Mouse (Mus musculus): Measurements from ENCODE around the gene Oxsr1.
"Not testable (repeated sequence)": the region's sequence is repeated elsewhere in the genome, so short reads cannot be mapped to it uniquely, and the experiment has no call there.

Gene Oxsr1

DNA sequence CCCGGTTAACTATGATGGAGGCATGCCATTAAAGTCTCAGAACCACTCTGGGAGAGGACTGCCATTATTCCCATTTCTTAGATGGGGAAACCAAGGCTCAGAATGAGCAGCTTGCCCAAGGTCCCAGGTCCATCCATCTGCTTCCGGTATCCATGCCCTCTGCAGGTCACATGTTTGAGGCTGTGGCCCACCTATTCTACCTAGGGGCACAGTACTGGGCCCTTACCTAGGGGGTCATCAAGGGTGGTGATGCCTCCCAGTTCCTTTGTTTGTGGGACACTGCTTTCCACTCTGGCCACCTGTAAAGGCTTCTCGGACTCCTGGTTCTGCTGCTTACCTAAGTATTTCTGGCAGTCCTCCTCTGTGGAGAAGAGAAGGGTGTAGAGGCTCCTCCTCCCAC is 16.1 kb upstream of the Oxsr1 start:
- DNase-seq (ENCODE audit: inconsistent ontology term): no peak

DNA sequence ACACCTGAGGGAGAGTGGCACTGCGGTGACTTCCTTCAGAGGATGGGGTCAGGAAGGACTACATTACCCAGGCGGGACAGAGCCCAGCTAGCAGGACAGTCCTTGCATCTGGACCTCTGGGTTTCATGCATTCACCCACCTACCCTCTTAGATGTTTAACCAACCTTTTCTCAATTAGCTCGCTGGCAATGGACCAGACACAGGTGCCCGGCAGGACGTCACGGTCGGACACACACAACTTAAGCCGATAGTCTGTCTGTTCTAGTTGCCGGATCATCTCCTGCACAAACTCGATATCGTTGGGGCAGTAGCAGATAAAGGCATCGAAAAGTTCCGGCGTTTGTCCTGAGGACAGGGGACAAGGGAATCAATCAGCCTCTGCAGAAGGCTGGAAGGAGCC is 15.6 kb upstream of the Oxsr1 start:
- DNase-seq (ENCODE audit: inconsistent ontology term): no peak

DNA sequence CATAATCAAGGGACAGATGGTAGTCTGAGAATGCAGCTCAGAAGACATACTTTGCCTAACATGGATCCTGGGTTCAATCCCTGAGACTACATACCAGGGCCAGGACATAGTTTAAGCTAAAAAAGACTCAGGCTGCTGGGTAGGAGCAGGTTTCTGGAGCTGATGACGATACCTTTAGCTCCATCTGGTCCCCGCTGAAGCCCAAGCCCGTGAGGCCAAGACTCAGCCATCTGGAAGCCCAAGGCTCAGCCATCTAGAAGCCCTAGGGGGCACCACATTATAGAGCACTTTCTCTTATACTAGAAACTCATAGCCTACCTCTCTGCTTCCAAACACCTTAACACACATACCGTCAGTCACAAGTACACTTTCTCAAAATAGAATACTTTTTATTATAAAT is 13.3 kb upstream of the Oxsr1 start:
- no peak for DNase-seq (ENCODE audit: inconsistent ontology term)

DNA sequence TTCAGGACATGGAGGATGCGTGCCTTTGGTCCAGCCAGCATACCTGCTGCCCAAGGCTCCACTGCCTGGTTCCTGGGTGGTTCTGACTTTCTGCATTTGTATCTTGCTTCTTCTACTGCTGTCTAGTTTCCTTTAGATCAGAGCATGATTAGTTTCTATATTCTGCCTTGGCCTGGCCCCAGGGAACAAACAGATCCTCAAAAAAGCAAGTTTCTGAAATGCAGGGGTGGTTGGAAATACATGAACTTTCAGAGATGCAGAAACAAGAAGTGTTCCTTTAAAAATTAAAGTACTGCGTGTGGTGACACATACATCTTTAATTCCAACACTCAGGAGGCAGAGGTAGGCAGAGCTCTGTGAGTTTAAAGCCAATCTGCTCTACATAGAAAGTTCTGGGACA is 12.6 kb upstream of the Oxsr1 start:
- no peak for DNase-seq (ENCODE audit: inconsistent ontology term)

DNA sequence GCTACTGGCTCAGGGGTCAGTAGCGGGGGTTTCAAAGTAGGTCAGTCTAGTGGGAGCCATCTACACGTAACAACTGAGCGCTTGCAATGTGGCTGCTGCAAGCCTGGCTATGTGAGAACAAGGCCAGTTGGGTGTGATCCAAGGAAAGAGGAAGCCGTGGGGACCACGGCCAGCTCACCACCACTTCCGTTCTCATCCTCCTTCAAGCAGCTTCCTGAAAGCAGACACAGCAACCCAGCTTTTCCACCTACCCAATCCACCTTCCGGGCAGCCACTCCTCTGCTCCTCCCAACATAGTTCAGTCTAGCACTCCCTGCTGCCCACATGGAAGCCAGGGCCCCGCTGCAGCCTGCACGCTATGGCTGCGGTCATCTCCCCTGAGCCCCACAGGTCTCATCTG is 12.1 kb upstream of the Oxsr1 start:
- DNase-seq (ENCODE audit: inconsistent ontology term): peak; percentile 60

DNA sequence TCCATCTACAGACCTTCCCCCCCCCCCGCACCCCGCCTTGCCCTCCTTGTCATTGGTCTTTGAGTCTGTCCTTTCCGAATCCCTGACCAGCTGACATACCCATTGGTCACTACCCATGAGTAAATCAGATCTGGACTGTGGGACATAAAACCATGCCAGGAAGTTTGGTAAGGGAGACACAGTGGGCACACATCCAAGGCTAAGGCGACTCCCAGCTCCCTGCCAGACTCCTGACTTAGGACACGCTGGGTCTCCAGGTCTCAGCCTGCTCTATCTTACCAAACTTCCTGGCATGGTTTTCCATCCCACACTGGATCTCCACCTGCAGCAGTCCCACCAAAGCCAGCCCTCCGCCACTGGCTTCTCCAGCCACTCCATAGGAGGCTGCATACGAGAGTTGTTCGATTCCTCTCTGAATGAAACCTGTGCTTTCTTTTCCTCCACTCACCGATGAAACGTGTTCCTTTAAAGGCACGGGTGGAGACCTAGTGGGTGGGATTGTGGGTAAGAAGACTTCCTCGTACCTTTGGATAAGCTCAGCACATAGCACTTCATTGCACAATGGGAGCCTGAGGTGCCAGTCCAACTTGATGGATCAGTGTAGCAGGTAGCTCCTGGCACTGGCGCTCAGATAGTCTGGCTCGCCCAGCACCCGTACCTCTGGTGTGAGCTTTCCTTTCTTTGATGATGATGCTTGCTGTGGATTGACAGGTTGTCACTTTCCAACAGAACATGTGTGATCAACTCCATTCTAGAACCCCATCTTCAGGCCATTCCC is 8.1 kb upstream of the Oxsr1 start:
- DNase-seq (ENCODE audit: inconsistent ontology term): no peak

DNA sequence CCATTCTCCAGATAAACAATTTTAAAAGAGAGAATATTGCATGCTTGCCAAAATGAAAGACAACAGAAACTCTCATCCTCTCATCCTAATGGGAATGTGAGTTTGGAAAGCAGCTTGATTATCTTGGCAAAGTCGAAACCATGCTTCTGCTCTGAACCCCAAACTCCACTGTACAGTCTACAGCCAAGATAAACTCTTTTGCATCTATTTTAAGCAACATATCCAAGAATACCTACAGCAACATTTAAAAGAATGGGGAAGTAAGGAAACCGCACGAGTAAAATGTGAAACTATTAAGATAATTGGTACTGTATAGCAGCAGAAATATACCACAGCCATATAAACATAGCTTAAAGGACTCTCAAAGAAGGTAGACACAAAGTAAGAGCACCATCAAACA is 6.3 kb upstream of the Oxsr1 start:
- DNase-seq (ENCODE audit: inconsistent ontology term): no peak

DNA sequence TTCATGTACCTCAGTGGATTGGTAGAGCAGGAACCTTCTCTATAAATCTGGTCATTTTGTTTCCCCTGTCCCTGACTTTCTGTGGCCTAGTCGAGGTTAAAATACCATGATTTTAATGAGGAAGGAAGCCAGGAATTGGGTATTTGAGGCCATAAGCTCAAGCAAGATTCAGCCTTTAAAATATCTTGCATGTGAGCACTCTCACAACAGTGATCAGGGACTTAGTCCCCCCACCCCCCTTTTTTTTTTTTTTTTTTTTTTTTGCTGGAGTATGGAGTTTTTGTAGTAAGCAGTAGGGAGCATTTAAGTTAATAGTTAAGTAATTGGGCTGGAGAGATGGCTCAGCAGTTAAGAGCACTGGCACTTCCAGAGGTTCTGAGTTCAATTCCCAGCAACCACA is 1.9 kb upstream of the Oxsr1 start:
- DNase-seq (ENCODE audit: inconsistent ontology term): no peak

DNA sequence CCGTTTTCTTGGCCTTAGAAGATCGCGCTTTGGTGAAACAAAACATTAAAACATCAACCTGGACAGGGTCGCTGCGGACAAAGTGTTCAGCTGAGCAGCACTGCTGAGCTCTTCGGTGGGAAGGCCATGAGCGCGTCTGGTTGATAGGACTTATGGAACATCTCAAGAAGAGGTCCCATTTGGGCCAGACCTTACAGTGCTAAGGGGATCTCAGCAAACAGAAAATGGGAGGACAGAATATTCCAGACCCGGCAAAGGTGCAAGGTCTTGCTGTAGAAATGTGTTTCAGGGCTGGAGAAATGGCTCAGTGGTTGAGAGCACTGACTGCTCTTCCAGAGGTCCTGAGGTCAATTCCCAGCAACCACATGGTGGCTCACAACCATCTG is 1.0 kb upstream of the Oxsr1 start:
- DNase-seq (ENCODE audit: inconsistent ontology term): no peak

DNA sequence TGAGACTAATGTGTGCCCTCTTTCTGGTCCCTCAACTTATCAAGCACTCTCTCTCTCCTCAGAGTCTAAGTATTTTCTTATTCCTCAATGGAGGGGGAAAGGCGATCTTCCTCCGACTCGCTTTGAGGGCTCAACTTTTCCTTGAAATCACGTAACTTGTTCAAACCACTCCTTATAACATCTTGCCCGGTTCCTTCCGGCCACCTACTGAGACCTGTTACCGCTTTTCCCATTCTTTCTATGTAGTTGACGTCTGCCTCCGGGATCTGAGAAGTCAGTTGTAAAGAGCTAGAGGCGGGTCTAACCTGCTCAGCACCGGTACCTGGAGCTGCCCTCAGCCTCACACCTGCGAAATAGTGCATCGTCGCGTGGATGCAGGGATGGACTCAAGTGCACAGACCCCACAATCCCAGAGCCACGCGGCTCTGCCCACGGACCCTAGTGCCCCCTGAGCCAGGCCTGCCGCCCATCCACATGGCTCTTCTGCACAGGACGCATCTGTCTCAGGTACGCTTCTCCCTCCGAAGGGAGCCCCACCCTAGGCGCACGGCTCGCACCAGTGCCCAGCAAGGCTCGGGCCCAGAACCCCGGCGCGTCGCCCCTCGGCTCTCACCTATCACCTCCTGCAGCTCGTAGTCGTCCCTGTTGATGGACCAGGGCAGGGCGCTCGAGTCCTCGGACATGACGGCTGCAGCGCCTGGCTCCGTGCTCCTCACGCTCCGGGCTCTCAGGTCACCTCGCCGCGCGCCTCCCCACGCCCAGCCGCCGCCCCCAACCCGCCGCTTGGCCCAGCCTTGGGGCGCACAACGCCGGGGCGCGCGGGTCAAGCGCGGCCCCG is 616 bp downstream of the Oxsr1 start:
- DNase-seq (ENCODE audit: inconsistent ontology term): no peak

DNA sequence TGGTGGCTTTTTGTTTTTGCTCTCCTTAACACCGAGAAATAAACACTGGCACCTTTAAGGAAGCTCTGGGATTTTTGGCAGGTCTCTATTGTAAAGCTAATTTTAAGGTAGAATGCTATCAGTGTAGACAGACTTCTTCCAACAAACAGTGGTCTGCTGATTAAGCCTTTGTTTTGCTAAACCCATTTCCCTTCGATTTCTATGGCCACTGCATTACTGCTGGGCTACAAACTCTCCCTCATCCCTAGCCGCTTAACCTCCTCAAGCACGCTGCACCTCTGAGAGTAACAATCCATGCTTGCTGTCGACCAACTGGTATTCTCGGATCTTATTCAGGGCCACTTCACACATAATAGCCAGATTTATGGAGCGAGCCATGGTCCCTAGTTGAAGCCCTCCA is 1.3 kb downstream of the Oxsr1 start:
- no peak for DNase-seq (ENCODE audit: inconsistent ontology term)

DNA sequence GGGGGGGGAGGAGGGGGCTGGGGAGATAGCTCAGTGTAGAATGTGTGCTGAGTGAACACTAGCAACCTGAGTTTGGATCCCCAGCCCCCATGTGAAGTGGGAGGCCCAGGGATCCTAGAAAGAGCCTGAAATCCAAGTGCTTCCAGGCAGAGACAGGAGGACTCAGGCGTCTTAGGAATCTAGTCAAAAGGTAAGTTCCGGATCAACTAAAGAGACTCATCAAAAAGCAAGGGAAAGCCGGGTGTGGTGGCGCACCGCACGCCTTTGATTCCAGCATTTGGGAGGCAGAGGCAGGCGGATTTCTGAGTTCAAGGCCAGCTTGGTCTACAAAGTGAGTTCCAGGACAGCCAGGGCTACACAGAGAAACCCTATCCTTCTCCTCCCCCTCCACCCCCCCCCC is 1.8 kb downstream of the Oxsr1 start:
- DNase-seq (ENCODE audit: inconsistent ontology term): no peak

DNA sequence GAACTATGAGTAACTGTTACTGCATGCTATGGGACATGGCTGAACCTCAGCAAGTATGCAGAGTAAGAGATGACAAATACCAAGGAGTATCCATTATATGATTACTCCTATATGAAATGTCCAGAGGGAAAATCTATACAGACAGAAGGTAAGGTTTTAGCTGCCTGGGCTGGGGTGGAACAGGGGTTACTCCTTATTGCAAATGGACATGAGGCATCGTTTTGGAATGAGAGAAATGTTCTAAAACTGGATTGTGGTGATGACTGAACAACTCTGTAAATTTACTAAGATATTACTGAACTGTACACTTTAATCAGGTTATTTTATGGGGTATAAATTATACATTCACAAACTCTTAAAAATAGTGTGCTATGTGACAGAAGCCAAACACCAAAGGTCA is 3.3 kb downstream of the Oxsr1 start:
- DNase-seq (ENCODE audit: inconsistent ontology term): no peak

DNA sequence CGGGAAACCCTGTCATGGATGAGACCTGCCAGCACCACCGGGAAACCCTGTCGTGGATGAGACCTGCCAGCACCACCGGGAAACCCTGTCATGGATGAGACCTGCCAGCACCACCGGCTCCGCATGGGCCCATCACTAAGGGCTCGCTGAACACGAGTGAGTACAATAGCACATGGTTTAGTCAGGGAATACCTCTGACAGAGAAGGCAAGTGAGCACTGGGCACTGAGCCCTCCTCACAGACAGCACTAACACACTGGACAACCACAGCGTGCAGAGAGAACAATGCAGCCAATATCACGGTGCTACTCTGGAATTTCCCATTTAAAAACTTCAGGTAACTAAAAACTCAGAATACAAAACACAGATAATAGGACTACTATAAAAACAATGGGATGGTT is 9.1 kb downstream of the Oxsr1 start:
- DNase-seq (ENCODE audit: inconsistent ontology term): no peak

DNA sequence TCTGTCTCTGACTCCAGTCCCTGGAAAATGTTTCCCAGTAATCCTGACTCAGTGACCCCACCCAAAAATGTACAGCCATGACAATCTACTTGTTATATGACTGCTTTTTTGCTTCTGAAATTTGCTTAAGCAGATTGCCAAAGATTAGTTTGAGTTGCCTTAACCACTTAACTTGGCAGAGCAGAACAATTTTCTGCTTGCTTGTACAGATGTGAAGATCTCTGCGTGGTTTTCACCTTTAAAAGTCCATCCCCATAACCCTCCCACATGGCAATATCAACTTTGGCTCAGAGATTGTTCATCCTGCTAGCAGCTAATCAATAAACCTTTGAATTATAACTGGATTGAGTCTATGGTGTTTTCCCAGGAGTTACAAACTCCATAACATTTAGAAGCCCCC is 13.2 kb downstream of the Oxsr1 start:
- no peak for DNase-seq (ENCODE audit: inconsistent ontology term)

DNA sequence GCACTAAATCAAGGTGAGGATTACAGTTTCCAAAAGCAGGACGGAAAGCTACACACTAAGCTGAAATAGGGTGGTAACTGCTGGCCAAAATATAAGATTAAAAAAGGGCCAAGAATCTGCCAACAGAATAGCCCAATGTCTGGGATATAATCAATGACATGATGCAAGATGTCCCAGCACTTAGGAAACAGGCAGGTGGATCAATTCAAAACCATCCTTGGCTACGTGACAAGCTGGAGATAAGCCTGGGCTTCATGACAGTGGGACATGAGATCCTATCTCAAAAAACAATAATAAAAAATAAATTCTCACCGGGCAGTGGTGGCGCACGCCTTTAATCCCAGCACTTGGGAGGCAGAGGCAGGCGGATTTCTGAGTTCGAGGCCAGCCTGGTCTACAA is 16.4 kb downstream of the Oxsr1 start:
- no peak for DNase-seq (ENCODE audit: inconsistent ontology term)

DNA sequence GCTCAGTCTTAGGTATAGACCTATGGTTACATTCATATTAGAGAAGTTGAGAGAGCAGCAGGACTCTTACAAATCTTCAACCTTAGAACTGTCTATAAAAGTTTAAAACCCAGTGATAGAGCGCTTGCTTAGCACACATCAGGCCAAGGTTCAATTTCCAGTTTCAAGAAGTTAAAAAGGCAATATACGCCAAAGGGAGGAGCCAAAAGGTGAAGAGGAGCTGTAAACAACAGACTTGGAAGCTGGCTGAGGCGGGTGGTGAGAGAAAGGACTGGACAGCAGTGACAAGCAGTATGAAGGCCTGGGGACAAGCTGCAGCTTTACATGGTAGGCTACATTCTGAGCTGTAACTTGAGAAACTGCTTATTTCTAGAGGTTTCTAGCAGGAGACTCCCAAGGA is 23.7 kb downstream of the Oxsr1 start:
- no peak for DNase-seq (ENCODE audit: inconsistent ontology term)

DNA sequence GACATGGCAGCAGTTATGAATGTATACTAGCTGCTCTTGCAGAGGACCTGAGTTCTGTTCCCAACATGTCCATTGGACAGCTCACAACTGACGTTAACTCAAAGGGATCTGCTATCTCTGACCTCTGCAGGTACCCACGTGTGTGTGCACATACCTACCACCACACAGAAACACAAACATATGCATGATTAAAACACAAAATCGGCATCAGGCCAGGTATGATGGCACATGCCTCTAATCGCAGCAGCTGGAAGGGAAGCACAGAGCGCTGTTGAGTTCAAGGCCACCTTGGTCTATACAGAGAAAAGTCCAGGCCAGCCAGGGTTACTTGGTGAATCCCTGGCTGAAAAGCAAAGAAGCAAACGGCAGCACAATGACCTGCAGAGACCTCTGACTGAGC is 24.5 kb downstream of the Oxsr1 start:
- DNase-seq (ENCODE audit: inconsistent ontology term): no peak

DNA sequence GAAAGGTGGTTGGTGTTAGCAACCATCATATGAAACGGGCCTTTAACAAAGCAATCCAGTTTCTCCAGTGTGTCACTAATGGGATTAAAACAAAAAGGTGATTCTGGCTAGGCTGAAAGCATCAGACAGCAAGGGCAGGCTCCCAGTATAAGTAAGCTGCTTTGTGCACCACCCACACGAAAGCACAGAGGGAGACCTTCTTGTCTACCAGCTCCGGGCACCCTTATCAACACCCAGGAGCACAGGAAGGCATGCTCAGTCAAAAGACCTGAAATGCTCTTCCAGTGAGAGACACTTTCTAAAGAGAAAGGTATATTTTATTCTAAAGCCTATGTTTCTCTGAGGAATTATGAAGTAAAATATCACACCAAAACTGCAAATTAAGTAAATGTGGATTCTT is 31.4 kb downstream of the Oxsr1 start:
- DNase-seq (ENCODE audit: inconsistent ontology term): no peak

DNA sequence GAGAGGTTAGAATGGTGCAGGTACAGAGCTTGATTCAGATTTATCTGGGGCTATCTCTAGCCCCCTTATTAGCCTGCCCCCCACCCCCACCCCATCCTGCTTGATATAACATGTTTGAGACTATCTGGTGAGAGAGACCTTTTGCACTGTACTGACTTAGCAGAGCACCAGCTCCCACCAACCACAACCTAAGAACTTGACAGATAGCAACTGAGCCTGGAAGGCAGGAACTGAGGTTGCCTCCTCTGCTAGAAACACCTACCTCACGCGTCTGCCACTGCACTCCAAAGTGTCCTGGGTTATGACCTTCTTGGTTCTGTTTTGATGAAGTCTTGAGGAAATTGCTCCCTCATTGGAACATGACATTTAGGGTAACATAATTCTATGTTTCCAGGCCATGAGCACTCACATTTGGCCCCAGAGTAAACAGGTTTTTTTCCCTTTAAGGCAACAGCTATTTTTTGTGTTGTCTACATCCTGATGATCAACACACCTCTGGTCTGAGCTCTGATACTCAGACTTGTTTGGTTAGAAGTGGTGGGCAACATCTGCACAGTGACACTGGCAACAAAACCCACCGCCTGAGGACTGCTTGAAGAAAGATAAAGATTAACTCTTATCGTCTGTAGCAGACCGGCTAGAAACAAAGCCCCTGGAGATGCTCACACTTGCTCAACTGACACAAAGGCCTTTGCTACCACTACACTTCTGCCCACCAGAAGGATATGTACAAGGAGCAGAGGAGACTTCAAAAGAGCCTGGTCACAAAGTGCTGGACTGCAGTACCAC is 41.1 kb downstream of the Oxsr1 start:
- no peak for DNase-seq (ENCODE audit: inconsistent ontology term)

DNA sequence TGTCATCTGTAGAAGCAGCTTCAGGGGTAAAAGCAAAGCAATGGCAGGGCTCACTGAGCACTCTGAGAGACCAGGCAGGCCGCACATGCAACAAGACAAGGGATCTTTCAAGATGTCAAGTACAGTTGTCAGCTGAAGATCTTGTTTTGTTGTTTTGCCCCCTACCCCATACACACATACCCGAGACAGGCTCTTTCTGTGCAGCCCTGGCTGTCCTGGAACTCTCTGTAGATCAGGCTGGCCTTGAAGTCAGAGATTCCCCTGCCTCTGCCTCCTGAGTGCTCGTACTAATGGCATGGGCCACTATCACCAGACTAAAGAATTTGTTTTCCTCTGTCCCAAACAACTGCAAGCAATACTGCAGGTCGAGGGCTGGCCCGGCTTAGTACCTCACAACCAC is 44.2 kb downstream of the Oxsr1 start:
- DNase-seq (ENCODE audit: inconsistent ontology term): no peak

DNA sequence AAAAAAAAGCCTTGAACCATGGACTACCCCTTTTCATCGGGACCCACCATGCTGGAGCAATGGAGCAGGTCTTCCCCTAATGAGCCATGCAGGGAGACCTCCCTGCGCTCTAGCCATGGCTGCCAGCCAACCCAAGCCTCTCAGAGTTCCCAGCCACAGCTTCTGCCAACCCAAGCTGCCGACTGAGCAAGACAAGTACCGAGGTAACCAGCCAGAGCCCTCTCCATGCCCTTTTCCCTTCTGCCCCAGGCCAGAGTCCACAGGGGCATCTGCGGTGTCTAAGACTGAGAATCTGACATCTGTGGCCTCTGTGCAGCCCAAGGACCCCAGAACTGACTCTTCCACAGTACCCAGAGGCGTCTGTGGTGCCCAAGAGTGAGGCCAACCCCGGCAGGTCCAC is 45.9 kb downstream of the Oxsr1 start:
- peak; percentile 39 for DNase-seq (ENCODE audit: inconsistent ontology term)

DNA sequence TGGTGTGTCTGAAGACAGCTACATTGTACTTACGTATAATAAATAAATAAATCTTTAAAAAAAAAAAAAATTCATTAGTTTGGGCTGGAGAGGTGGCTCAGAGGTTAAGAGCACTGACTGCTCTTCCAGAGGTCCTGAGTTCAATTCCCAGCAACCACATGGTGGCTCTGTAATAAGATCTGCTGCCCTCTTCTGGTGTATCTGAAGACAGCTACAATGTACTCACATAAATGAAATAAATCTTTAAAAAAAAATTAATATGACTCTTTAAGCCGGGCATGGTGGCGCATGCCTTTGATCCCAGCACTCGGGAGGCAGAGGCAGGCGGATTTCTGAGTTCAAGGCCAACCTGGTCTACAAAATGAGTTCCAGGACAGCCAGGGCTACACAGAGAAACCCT is 47.4 kb downstream of the Oxsr1 start:
- not testable (repeated sequence) for DNase-seq (ENCODE audit: inconsistent ontology term)

Data from Muller cell, postnatal 12 days (primary cell).